Mouse (Mus musculus) midbrain, embryonic 11.5 days (tissue): ENCODE measurements at regions not wholly inside any gene's neighbourhood (a gene's known extent, or its start where the extent isn't known, plus 50 kb on each side); places are given as distances from the start of the nearest gene placed in this dataset.
A peak's percentile ranks its signal among the peaks of the same experiment; 100 is the strongest.

Experiments used
- ATAC-seq: fragments of 200-750 bp; cut with Nextera tagmentation; 2 replicates; pipeline ENCODE4 v1.8.0; 2017; ENCODE audit warnings: moderate TSS enrichment, moderate library complexity; ENCODE audit not compliant: low FRiP score
- DNase-seq: peaks from one replicate; pipeline ENCODE4 v3.0.0; 2015; ENCODE audit warnings: low spot score; ENCODE audit errors: missing footprints
- H3K27ac ChIP-seq: fragments of 300-500 bp; sonication (generic); 2 replicates; pipeline ENCODE4 v1.5.1; 2014; ENCODE audit warnings: low read depth, low read length
- H3K27me3 ChIP-seq: fragments of 300-500 bp; sonication (generic); 2 replicates; pipeline ENCODE4 v1.6.1; 2014; ENCODE audit warnings: mild to moderate bottlenecking, low read length, moderate library complexity, mixed read lengths; ENCODE audit not compliant: control insufficient read depth, insufficient read depth
- H3K36me3 ChIP-seq: fragments of 300-500 bp; sonication (generic); 2 replicates; pipeline ENCODE4 v1.6.1; 2014; ENCODE audit warnings: mild to moderate bottlenecking, low read length, moderate library complexity, mixed read lengths; ENCODE audit not compliant: control insufficient read depth, insufficient read depth
- H3K4me1 ChIP-seq: fragments of 300-500 bp; sonication (generic); 2 replicates; pipeline ENCODE4 v1.6.1; 2014; ENCODE audit warnings: low read length; ENCODE audit not compliant: control insufficient read depth, insufficient read depth
- H3K4me2 ChIP-seq: fragments of 300-500 bp; sonication (generic); 2 replicates; pipeline ENCODE4 v1.6.1; 2014; ENCODE audit warnings: mild to moderate bottlenecking, moderate library complexity
- H3K4me3 ChIP-seq: fragments of 300-500 bp; sonication (generic); 2 replicates; pipeline ENCODE4 v1.5.1; 2014; ENCODE audit warnings: low read depth, low read length
- H3K9ac ChIP-seq: fragments of 300-500 bp; sonication (generic); 2 replicates; pipeline ENCODE4 v1.6.1; 2014; ENCODE audit warnings: low read length
- H3K9me3 ChIP-seq: fragments of 300-500 bp; sonication (generic); 2 replicates; pipeline ENCODE4 v1.6.1; 2016; ENCODE audit warnings: low read length; ENCODE audit not compliant: control insufficient read depth
- WGBS: fragments of 180-500 bp; shearing (Covaris S2); extraction: QIAGEN DNeasy Blood & Tissue Kit; methylation state at CpG from one replicate; pipeline ENCODE4 v1.1.7; 2014; 5-methylcytosine and 5-hydroxymethylcytosine counted together

- 37% methylated on average over 2 of the region's 2 CpGs for WGBS
- H3K27me3 ChIP-seq = no peaks in the 10 kb centered on the region
- no peaks in the 10 kb centered on the region for H3K36me3 ChIP-seq
- ATAC-seq = peak; percentile 48; the same call in 1 of the 2 replicates
- 0 out of 2 replicates have a peak, but pooled peaks cover 2% of the 10 kb centered on the region for H3K4me1 ChIP-seq
- no peak overlapping the region for H3K27ac ChIP-seq
- DNase-seq = no peak
- no peak overlapping the region for H3K9ac ChIP-seq
- H3K4me2 ChIP-seq = no peak overlapping the region
- H3K4me3 ChIP-seq = no peak overlapping the region
- H3K9me3 ChIP-seq = no peaks in the 10 kb centered on the region
Observed at GRCm38 (mm10) chr9:14111713-14112112, 163.2 kb upstream of the Sesn3 start.

GRCm38 (mm10) chr9:14115521-14115920 lies 159.3 kb upstream of the Sesn3 start:
- no peak overlapping the region for H3K9ac ChIP-seq
- H3K4me1 ChIP-seq = 0 out of 2 replicates have a peak, but pooled peaks cover 2% of the 10 kb centered on the region
- no peak for ATAC-seq
- WGBS = 78% methylated on average over 3 of the region's 3 CpGs
- DNase-seq = no peak
- H3K4me2 ChIP-seq = no peak overlapping the region
- H3K4me3 ChIP-seq = no peak overlapping the region
- no peaks in the 10 kb centered on the region for H3K27me3 ChIP-seq
- no peaks in the 10 kb centered on the region for H3K36me3 ChIP-seq
- no peaks in the 10 kb centered on the region for H3K9me3 ChIP-seq
- H3K27ac ChIP-seq = no peak overlapping the region

GRCm38 (mm10) chr9:14116097-14116840 lies 158.6 kb upstream of the Sesn3 start:
- Histone ChIP-seq H3K4me3 (no peak overlapping the region), H3K9me3 (no peaks in the 10 kb centered on the region), H3K9ac (no peak overlapping the region), H3K4me1 (0 out of 2 replicates have a peak, but pooled peaks cover 2% of the 10 kb centered on the region), H3K27ac (no peak overlapping the region), H3K4me2 (no peak overlapping the region), H3K36me3 (no peaks in the 10 kb centered on the region), H3K27me3 (no peaks in the 10 kb centered on the region)
- ATAC-seq (no peak), DNase-seq (no peak)
- WGBS = 78% methylated on average over 8 of the region's 8 CpGs

- DNase-seq (no peak), ATAC-seq (no peak)
- no peaks in the 10 kb centered on the region for H3K36me3 ChIP-seq
- no peak overlapping the region for H3K9ac ChIP-seq
- WGBS = 87% methylated on average over 5 of the region's 5 CpGs
- no peak overlapping the region for H3K4me2 ChIP-seq
- H3K27ac ChIP-seq = no peak overlapping the region
- H3K9me3 ChIP-seq = no peaks in the 10 kb centered on the region
- no peak overlapping the region for H3K4me3 ChIP-seq
- no peaks in the 10 kb centered on the region for H3K4me1 ChIP-seq
- H3K27me3 ChIP-seq = no peaks in the 10 kb centered on the region
Observed at GRCm38 (mm10) chr9:14133372-14133771, 141.5 kb upstream of the Sesn3 start.

GRCm38 (mm10) chr9:14134894-14135450 lies 139.9 kb upstream of the Sesn3 start:
- Histone ChIP-seq H3K4me2 (no peak overlapping the region), H3K27ac (no peak overlapping the region), H3K4me3 (no peak overlapping the region), H3K36me3 (no peaks in the 10 kb centered on the region), H3K4me1 (no peaks in the 10 kb centered on the region), H3K9ac (no peak overlapping the region), H3K27me3 (no peaks in the 10 kb centered on the region), H3K9me3 (no peaks in the 10 kb centered on the region)
- DNase-seq (no peak), ATAC-seq (no peak)
- 68% methylated on average over 6 of the region's 6 CpGs for WGBS

- H3K4me2 ChIP-seq = no peak overlapping the region
- whole genome bisulfite sequencing = 94% methylated on average over 4 of the region's 4 CpGs
- H3K9me3 ChIP-seq = no peaks in the 10 kb centered on the region
- no peak for DNase-seq
- H3K27ac ChIP-seq = no peak overlapping the region
- no peaks in the 10 kb centered on the region for H3K27me3 ChIP-seq
- H3K36me3 ChIP-seq = no peaks in the 10 kb centered on the region
- no peaks in the 10 kb centered on the region for H3K4me1 ChIP-seq
- no peak overlapping the region for H3K9ac ChIP-seq
- no peak overlapping the region for H3K4me3 ChIP-seq
- no peak for ATAC-seq
Observed at GRCm38 (mm10) chr9:14141321-14141720, 133.5 kb upstream of the Sesn3 start.

GRCm38 (mm10) chr9:14143988-14144387 lies 130.9 kb upstream of the Sesn3 start:
- Histone ChIP-seq H3K4me3 (no peak overlapping the region), H3K9ac (no peak overlapping the region), H3K27ac (no peak overlapping the region), H3K36me3 (no peaks in the 10 kb centered on the region), H3K9me3 (no peaks in the 10 kb centered on the region), H3K4me2 (no peak overlapping the region), H3K4me1 (no peaks in the 10 kb centered on the region), H3K27me3 (no peaks in the 10 kb centered on the region)
- no peak for DNase-seq
- 74% methylated on average over 2 of the region's 2 CpGs for WGBS
- ATAC-seq = no peak

GRCm38 (mm10) chr9:14147088-14147487 lies 127.8 kb upstream of the Sesn3 start:
- ATAC-seq (no peak), DNase-seq (no peak)
- Histone ChIP-seq H3K36me3 (no peaks in the 10 kb centered on the region), H3K9ac (no peak overlapping the region), H3K4me2 (no peak overlapping the region), H3K9me3 (no peaks in the 10 kb centered on the region), H3K4me3 (no peak overlapping the region), H3K27ac (no peak overlapping the region), H3K27me3 (no peaks in the 10 kb centered on the region), H3K4me1 (no peaks in the 10 kb centered on the region)
- WGBS = 91% methylated on average over 7 of the region's 7 CpGs

GRCm38 (mm10) chr9:14147731-14148130 lies 127.1 kb upstream of the Sesn3 start:
- H3K4me3 ChIP-seq = no peak overlapping the region
- WGBS = 83% methylated on average over 4 of the region's 4 CpGs
- H3K27ac ChIP-seq = no peak overlapping the region
- H3K27me3 ChIP-seq = no peaks in the 10 kb centered on the region
- ATAC-seq = no peak
- no peak overlapping the region for H3K9ac ChIP-seq
- no peak overlapping the region for H3K4me2 ChIP-seq
- H3K4me1 ChIP-seq = no peaks in the 10 kb centered on the region
- H3K36me3 ChIP-seq = no peaks in the 10 kb centered on the region
- DNase-seq = no peak
- H3K9me3 ChIP-seq = no peaks in the 10 kb centered on the region
